Mouse (Mus musculus): Measurements from ENCODE around the gene Hfe2.

DNA sequence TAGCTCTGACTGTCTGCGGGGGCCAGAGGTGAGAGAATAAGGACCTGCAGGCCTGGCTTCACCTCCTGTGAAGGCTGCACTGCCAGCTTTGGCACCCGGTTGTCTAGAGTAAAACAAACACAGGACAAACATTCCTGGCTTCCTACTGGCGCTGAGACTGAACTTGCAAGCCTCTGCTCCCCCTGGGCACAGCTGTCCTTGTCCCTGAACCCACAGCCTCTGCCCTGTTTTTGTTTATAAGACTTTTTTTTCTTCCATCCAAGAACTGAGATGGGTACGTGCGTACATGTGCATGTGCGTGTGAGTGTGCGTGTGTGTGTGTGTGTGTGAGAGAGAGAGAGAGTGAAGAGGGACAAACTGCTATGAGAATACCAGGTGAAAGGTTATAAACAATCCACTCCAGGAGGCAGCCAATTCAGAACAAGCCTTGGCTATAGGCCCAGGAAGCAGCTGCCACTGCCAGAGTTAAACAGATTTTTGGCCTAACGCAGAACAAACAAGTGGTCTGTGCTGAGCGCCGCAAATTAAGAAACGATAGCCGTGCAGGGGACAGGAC, 30.1 kb downstream of the Hfe2 start:
- TF ChIP-seq CTCF (IDR thresholded peaks at IDR 0.05; ENCODE audit: extremely low read depth, insufficient read depth, insufficient read length, insufficient replicate concordance): no peak
- TF ChIP-seq POLR2A (IDR thresholded peaks at IDR 0.05; ENCODE audit: low read depth, low read length): no peak

All from spleen, adult 2 months (tissue).